Mouse (Mus musculus): Measurements from ENCODE around the gene Josd1. TPM values are rescaled to one million over a fixed set of nuclear protein-coding genes. Genes with fewer than 3 reads are reported as not detected.

Josd1 gene
- polyA plus RNA-seq (2015; fragmentation: Nextera tagmentation; extraction: Ambion mirVana): 11.3 TPM in 2 replicates

DNA sequence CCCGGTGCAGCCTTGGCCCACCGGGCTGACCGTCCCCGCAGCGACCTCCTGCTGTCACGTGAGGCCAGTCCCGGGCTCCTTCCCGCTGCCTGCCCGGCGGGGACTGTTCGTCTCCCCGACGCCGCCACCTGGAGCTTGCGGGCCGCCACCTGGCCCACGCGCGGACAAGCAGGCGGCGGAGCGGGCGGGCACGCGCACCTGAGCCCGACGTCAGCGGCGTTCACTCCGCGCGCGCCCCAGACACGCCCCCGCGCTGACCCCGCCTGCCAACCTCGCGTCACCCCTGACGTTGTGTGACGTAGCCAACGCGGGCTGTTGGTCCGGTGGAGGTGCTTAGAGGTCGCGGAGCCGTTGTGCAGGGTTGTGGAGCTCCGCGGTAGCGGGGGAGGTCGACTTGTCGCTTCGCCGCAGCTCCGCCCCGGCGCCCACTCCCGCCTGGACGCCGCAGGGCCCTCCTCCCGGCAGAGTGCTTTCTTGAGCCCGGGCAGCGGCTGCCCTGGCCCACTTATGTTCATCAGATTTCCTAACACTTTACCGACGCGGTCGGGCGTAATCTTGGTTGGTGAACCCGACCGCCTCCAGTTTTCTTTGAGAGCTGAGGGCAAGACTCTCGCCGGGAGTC, at the start of gene Josd1:
Gene Josd1 (minus strand): TSS at position 274 of the 622 bp plus-strand sequence.

DNA sequence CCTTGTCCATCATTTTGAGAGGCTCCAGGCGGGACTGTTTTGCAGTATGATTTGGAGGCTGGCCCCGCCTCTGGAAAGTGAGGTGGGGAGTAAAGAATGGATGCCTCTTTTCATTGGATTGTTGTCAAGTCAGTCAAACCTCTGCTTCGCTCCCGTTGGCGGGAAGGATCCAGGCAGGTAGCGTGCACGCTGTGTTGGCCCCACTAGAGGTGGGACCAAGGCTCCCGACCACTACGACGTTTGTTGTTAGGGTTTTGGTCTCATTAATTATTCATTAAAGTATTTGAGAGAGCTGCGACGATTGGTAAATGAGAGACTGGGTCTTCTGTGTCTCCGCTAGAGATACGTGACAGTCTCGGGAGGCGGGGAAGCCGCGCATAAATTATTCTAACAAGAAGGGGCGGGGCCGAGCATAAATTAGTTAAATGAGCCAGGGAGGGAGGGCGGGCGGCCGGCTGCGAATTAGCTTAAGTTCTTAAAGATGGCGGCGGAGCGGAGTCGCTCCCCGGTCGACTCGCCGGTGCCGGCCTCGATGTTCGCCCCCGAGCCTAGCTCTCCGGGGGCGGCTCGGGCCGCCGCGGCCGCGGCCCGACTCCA, 2.8 kb upstream of the Josd1 start, which contains the start of gene Gtpbp1:
Gene Gtpbp1 (plus strand): TSS at position 420 of the 597 bp plus-strand sequence.

DNA sequence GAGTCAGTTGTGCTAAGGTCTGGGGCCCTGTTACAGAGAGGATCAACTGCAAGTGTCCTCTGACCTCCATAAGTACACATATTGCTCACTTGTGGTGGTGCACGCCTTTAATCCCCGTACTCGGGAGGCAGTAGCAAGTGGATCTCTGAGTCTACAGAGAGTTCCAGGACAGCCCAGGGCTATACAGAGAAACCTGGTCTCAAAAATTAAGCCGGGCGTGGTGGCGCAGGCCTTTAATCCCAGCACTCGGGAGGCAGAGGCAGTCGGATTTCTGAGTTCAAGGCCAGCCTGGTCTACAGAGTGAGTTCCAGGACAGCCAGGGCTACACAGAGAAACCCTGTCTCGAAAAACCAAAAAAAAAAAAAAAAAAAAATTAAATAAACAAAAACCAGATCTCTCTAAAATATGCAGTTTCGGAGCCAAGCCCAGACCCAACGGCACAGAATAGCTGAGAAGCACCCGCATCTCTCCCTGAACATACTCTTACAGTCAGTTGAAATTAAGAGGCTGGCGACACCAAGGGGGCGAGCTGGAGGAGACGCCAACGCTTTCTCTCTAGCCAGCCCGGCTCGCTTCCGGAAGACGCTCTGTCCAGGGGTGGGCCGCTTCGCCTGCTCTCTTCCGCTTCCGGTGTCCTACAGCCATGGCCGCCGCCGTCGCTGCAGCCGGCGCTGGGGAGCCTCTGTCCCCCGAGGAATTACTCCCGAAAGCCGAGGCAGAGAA, 17.3 kb downstream of the Josd1 start, which contains the start of gene Tomm22:
Gene Tomm22 (plus strand): TSS at position 613 of the 723 bp plus-strand sequence.

DNA sequence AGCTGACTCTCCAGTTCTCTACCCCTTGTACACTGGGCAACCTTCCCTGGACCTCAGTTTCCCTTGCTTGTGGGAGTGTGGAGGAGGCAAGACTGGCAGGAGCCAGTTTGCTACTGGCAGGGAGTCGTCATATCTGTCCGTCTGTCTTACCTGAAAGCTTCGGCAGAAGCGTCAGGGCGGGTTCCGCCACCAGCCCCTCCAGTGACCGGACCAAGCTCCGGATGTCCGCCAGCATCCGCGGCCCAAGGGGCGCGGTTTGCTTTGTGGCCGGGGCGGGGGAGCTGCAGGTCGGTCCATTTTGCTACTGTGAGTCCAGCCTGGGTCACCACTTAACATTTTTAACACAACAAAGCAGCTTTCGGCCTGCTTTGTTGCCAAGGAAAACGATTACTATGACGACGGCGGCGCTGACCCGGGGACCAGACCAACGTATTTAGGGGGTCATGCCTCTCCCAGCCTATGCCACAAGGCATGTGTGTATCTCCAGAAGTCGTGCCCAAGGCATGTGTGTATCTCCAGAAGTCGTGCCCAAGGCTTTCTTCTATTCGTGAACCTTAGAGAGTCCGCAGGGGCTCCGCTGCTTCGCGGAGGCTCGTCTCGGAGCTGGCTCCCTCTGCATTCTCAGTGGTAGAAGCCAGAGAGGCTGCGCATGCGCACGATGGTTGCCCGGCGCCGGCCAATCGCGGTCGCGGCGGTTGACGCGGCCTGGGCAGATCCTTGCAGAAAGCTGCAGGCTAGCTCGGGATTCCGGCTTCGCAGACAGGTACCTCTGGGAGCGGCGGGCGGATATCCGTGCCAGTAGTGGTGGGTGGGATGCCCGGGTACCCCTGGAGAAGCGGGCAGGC, 29.0 kb downstream of the Josd1 start, which contains the start of the genes Fam227a and Cby1:
Gene Fam227a (minus strand): TSS at position 426 of the 845 bp plus-strand sequence.
Gene Cby1 (plus strand): TSS at position 669 of the 845 bp plus-strand sequence.

Other genes with a start within 250 kb of the Josd1 start
- gene Csnk1e, start 232.4 kb downstream of the Josd1 start, polyA plus RNA-seq (2015; fragmentation: Nextera tagmentation; extraction: Ambion mirVana): 63.4 and 64.3 TPM in 2 replicates
- gene Kcnj4, start 182.7 kb downstream of the Josd1 start, polyA plus RNA-seq (2015; fragmentation: Nextera tagmentation; extraction: Ambion mirVana): not detected in 2 replicates
- gene Kdelr3, start 171.5 kb downstream of the Josd1 start, polyA plus RNA-seq (2015; fragmentation: Nextera tagmentation; extraction: Ambion mirVana): 53.3 and 84.0 TPM in 2 replicates
- gene Ddx17, start 141.2 kb downstream of the Josd1 start, polyA plus RNA-seq (2015; fragmentation: Nextera tagmentation; extraction: Ambion mirVana): 15.3 and 15.8 TPM in 2 replicates
- gene Dmc1, start 82.8 kb downstream of the Josd1 start, polyA plus RNA-seq (2015; fragmentation: Nextera tagmentation; extraction: Ambion mirVana): 0.76 and 0.85 TPM in 2 replicates
- 0.19 and 0.40 TPM in 2 replicates for gene Fam227a, start 29.0 kb downstream of the Josd1 start, polyA plus RNA-seq (2015; fragmentation: Nextera tagmentation; extraction: Ambion mirVana)
- gene Cby1, start 28.7 kb downstream of the Josd1 start, polyA plus RNA-seq (2015; fragmentation: Nextera tagmentation; extraction: Ambion mirVana): 26.4 and 30.0 TPM in 2 replicates
- 186 and 205 TPM in 2 replicates for gene Tomm22, start 17.1 kb downstream of the Josd1 start, polyA plus RNA-seq (2015; fragmentation: Nextera tagmentation; extraction: Ambion mirVana)
- 8.6 and 10.5 TPM in 2 replicates for gene Gtpbp1, start 2.9 kb upstream of the Josd1 start, polyA plus RNA-seq (2015; fragmentation: Nextera tagmentation; extraction: Ambion mirVana)
- 4.6 and 5.8 TPM in 2 replicates for gene Sun2, start 54.6 kb upstream of the Josd1 start, polyA plus RNA-seq (2015; fragmentation: Nextera tagmentation; extraction: Ambion mirVana)
- 27.7 and 28.2 TPM in 2 replicates for gene Dnal4, start 89.9 kb upstream of the Josd1 start, polyA plus RNA-seq (2015; fragmentation: Nextera tagmentation; extraction: Ambion mirVana)
- gene Nptxr, start 116.8 kb upstream of the Josd1 start, polyA plus RNA-seq (2015; fragmentation: Nextera tagmentation; extraction: Ambion mirVana): 1.4 and 1.8 TPM in 2 replicates
- gene Npcd, start 146.3 kb upstream of the Josd1 start, polyA plus RNA-seq (2015; fragmentation: Nextera tagmentation; extraction: Ambion mirVana): 0.11 TPM in 1 of 2 replicates, not detected in the other
- gene Cbx6, start 146.8 kb upstream of the Josd1 start, polyA plus RNA-seq (2015; fragmentation: Nextera tagmentation; extraction: Ambion mirVana): 22.0 and 22.9 TPM in 2 replicates
- gene Apobec3, start 203.7 kb upstream of the Josd1 start, polyA plus RNA-seq (2015; fragmentation: Nextera tagmentation; extraction: Ambion mirVana): 7.5 and 8.2 TPM in 2 replicates

All from skeletal muscle tissue, postnatal 0 days (tissue).